Mouse (Mus musculus) thymus, postnatal 0 days (tissue): ENCODE measurements at regions not wholly inside any gene's neighbourhood (a gene's known extent, or its start where the extent isn't known, plus 50 kb on each side); places are given as distances from the start of the nearest gene placed in this dataset.

ENCODE experiments used
- DNase-seq: peaks from one replicate; pipeline ENCODE4 v3.0.0-alpha.2; 2015; ENCODE audit warnings: low spot score

DNA sequence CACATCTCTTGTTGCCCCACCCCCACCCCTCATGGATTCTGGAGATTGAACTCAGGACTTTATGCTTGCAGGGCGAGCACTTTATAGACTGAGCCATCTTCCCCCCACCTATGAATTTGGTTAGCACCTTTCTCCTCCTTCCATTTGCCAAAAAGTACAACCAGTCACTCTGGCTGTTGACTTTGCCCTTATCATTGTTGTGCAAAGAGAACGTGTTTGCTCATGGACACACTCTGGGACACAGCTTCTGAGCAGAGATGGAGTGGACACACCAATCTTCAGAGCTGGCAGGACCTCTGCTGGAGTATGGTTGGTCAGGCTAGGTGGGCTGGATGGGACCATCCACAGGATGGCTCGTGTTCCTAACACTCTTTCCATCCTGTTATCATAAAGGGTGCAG, 285.1 kb upstream of the Tle3 start:
- DNase-seq, result no peak

DNA sequence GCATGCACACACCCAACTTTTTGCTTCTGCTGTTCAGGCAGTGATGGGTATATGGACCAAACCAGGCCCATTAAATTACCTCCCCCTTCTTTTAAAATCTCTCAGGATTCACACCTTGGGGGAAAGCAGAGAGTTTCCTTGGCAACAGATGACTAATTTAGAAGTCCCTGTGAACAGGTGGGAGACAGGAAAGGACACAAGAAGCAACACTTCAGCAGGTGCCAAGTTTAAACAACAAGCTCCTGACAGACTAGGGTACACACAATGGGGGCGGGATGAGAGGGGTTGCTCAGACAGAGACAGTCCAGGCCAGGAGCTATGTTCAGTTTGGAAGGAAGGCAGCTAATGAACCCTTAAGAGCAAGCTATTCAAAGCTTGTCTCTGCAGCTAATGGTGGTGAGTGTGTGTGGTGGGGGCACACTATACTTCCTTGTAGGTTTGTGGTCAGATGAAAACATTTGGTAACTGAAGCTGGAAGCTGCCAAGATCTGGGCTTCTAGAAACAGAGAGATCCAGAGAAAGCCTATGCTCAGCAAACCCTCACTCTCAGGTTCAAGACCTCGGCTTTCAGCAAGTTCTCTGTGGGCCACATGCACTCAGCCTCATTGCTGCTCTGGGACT, 283.0 kb upstream of the Tle3 start:
- no peak for DNase-seq

DNA sequence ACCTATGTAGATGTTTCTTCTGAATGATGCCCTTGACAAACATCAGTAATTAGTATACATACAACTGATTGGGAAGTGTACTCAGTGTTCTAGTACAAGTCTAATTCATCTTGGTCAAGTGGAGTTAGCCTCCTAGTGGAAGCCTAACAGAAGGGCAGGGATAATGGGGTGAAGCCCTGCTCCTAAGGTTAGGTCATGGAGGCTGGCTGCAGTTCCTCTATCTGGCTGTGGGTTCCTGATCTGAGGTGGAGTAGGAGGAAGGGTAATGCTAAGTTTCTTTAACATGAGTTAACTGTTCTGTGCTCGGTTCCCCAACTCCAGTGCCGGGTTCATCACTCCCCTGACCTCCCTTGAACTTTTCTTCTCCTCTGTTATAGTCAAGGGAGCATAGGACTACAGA, 281.1 kb upstream of the Tle3 start:
- no peak for DNase-seq

DNA sequence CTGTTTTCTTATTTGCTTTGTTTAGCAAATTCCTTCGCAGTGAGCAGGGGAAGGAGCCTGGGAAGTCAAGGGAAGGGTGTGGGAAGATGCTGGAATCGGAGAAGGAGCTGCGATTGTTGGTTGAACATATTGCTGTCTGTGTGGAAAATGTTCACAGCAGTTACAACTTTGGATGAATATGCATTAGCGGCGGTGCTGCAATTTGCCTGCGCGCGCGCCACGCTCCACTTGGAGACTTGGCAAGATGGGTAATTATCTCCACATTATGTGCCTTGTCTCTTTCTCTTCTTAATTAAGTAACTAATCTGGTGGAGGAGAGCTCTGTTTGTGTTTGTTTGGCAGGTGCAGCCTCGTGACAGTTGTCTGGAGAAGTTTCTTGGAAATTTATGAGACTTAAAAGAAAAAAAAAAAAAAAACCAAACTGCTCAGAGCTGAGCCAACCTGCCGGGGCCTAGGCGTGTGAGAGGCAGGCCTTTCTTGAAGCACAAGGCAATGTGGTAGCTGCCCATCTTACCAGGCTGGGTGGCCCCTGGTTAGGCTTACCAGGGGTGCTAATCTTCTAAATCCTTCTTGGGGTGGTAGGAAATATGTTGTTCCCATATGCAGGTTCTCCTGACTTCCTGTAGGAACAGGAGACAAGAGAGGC, 279.2 kb upstream of the Tle3 start:
- DNase-seq, result no peak

DNA sequence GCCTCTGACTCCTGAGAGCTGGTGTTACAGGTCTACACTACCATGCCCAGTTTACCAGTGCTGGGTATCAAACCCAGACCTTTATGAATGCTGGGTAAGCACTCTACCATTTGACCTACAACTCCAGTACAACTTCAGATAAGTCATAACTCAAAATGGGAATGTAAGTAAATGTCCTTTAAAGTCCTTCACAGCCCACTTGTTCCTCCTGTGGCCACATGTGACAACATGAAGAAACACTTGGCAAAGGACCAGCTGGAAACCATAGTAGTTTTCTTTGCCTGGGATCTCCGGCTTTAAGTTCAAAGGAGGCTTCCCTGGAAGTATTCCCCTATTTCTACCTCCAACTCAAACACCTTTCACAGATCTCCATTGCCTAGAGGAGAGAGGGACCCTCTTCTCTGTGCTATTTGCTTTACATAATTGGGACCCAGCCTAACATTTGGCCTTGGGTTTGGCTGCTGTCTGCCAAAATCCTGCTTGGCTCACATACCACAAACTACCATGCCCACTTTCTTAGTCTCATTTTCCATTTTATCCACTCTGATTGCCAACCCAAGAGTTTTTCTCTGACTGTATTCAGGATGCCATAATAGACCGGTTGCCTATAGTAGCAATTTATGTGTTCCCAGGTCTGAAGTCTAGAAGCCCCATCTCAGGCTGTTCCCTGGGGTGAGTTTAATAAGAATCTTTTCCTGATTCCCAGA, 276.9 kb upstream of the Tle3 start:
- DNase-seq, result no peak

DNA sequence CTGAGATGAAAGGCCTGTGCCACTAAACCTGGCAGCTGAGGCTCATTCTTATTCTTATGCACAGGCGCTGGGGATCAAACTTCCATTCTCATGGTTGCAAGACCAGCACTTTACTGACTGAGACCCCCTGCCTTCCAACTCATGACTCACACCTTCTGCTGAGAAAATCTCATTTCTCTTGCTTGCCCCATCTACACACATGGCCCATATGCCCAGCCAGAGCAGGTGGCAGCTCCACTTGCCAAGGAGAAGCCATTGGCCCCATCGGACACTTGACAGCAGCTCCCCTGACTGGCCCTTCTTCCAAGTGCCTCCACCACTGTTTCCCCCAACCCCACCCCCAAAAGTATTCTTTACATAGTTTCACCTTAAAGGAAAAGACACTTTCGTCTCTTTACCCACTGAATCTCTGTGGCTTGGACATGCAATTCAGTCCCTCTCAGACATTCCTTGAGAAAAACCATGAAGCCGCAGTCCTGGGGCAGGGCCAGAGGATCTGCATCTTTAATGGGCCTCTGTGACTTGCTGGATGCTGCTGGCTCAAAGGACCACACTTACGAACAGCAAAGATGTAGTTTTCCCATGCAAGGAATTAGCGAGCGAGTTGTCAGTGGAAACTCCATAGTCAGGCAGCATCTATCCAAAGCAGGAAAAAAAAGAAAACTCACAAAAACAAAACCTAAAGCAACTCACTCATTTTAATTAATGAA, 270.3 kb upstream of the Tle3 start:
- no peak for DNase-seq

DNA sequence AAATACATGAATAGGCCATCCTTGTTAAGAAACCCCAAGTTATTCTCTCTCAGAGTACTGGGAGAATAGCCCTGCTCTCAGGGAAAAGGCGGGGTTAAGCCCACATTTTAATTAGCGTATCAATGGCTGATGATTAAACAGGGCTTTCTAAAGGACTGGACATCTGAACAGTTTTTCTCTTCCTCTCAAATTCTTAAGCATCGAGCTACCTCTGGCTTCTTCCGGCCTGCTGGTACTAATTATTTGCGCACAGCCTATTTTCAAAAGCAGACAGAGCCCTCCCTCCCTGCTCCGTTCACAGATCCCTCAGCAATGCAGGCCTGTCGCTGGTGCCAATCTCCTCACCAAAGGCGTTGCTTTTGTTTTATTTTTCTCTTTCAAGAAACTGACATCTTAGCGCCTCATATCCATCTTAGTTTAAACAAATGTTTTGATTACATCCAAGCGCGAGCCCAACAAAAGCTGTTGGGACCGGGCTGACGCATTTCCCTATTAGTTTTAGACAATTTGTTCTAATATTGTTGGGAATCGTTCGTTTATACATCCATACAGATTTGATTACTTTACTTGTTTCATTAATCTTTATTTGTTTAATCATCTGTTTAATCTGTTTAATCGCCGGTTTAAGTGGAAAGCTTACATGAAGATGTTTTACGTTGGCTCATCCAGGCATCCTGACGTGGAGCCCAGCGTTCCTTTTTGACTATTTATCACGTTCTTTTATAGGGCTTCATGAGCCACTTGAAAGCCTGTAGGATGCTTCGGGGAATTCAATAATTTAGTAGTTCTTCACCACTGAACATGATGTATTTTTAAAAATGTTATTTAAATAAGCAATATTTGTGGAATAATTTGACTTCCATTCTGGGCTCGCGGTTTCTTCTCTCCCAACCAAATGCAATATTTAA, 269.5 kb upstream of the Tle3 start:
- DNase-seq, result no peak

DNA sequence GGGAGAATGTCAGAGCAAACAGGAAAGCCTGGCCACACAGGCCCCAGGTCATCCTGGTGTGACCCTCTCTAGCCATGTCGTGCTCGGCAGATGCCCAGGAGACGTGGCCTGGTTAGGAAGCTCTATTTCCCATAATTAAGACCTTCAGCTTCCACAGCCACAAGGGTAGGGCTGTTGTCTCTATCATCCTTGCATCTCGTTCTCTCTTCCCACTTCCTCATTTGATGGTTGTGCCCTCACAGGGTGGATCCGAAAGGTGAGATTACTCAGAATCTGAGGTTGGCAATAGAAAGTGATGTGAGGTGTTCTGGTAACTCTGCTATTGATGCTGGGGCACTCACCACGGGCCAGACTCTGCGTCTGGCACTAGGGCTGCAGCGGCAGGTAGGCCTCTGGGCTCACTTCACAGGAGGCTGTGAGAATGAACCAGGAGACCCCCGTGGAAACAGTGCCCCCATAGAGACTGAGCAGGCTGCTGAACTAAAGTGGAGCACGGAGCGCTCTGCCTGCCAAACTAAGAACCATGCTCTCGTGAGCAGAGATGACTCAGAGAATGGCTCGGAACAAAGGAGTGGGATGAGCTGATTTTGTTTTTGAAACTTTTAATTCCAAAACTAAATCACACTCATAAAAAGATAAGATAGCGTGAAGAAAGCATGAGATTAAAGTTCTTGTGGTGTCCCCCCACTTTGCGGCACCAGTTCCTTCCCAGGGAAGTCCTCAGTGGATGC, 266.5 kb upstream of the Tle3 start:
- no peak for DNase-seq

DNA sequence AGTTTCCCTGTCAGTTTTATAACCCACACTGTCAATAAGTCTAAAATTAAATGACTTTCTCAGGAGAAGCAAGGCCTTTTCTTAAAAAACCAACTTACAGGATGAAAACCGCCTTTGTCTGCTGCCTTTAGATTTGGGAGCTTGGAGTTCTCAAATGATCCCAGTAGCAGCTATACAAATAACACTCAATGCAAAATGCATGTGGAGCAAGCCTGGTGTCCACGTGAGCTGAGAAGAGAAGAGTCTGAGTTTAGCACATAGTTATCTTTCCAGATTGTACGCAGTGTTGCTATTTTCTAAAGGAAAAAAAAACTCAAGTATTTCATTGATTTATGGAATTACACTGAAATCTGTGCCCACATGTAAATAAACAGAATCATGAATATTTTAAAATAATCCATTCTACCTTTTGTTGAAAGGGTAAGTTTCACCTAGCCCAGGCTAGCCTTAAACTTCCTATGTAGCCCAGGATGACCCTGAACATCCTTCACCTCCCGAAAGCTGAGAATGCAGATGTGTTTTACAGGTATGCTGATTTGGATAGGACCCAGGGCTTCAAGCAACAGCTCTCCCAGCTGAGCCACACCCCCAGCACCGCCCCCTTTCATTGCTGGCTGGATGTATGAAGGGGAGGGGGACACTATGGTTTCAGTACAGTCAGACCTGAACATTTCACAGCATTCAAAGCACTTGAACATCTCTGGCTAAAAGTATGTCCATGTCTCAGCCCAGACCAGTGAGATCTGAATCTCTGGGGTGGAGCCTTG, 262.5 kb upstream of the Tle3 start:
- DNase-seq, result no peak

DNA sequence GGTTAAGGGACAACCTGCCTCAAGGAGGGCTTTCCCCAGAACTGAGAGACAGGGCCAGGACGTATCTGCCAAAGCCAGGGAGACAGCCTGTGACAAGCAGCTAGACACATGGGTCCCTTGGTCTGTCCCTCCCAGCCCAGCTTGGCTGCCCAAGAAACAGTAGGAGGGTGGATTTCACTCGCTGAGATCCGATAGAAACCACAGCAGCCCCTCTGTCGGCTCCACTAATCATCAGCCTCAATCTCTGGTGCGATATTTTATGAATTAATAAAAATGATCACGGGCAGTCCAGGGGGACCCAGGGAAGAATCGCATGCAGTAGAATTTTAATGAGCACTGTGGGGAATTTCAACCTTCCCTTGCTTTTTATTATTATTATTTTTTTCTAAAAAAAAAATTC, 261.0 kb upstream of the Tle3 start:
- no peak for DNase-seq

DNA sequence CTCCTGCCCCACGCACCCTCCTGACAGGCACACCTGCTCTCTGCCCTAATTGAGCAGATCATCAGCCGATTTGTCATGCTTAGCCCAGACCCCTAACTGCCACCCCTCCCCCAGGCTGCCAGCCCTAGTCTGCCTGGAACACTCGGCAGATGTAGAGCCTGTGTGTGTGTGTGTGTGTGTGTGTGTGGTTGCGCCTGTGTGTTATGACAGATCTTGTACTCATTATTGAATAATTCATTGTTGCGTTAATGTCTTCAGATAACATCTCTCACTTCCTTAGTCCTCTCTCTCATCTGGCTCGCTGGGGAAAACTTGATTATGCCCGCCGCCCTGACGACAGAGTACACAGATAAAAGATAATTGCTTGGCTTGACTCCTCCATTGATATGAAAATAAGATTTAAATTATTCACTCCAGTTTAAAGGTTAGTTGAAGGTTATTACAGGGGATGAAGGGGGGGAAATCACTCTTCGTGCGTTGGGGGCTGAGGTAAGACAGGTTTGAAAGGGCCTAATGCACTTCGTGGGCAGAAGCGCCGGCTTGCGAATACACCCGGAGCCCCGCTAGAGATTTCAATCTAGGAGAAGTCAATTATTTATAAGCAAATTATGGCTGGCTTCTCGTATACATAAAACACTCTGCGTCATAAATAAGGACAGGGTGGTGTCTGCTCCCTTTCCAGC, 260.3 kb upstream of the Tle3 start:
- DNase-seq, result peak; percentile 53

DNA sequence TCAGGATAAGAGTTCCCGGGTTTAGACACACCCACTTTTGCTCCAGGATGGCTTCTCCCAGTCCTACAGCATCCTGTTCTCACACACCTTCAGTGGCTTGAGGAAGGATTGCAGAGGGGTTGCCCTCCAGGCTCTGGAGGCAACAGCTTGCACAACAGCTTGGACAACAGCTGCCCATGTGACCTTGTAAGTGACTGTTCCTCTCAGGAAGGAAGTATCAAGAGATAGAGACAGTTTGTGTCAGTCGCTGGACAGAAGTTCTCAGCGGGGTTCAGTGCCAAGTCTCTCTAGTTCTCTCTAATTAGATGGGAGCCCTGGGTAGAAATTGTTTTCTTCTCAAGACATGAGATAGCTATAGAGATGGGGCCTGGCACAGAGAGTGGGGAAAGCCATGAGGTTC, 252.9 kb upstream of the Tle3 start:
- no peak for DNase-seq

DNA sequence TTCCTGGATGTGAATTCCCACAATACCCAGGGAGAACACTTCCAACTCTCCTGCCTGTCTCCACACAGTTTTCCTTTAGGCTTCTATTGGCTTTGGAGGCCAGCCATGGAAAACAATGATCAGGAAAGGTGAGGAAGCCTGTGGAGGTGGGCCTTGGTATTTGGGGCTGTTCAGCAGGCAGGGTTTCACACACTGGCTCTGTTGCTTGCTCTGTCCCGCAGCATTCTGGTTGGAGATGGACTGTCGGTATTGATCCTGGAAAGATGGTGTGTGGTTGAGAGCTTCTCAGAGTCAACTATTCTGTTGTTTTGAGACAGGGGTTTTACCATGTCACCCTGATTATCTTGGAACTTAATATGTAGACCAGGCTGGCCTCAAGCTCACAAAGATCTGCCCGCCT, 251.6 kb upstream of the Tle3 start:
- DNase-seq, result no peak

DNA sequence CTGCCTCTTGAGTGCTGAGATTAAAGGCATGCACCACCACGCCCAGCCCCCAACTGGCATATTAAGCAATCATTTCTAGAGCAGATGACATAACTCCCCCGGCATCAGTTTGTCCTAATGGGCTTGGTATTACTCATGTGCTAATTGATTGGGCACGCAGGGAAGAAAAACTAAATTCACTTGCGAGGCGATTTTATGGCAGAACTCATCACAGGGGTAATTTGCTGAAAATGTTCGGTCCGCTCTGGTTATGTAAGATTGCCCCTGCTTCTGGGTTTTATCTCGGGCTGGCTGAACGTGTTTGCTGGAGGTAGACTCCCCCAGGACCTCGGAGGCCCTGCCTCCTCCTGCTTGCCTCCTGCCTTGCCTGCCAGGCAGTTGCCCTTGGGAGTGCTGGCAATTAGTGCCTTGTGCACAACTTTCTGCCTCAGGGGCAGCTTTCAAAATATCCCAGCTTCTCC, 251.2 kb upstream of the Tle3 start:
- DNase-seq, result no peak

DNA sequence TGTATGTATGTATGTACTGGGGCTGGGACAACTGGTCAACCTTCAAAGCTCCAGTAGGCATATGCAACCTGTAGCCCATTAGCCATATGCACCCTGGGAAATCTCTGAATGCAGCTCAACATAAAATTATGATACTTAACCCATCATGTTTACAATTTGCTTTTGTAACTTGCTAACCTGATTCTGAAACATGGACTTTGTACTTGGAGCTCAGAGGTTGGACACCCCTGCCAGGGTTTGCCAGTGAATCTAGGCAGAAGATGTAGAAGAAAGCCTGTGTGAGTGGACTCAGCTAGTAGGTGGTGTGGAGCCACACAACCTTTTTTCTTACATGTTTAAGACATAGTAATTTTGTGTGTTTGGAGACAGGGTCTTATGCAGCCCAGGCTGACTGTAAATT, 248.7 kb upstream of the Tle3 start:
- DNase-seq, result no peak

DNA sequence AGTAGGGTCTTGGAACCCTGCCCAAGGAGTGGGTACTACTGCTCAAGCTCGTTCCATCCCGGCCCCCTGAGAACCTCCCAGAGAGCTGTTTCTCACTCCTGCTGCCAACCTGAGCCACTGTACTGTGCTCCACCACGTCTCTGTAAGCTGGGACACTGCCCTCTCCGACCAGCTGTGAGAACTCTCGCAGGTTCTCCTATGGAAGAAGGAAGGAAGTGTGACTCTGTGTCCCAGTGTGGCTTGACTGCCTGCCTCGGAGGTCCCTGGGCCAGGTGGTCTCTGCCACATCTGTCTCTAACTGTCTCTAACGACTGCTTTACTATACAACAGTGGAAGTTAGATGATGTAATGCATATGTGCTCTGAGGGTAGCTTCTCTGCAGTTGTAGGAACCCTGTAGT, 246.4 kb upstream of the Tle3 start:
- DNase-seq, result peak; percentile 84

DNA sequence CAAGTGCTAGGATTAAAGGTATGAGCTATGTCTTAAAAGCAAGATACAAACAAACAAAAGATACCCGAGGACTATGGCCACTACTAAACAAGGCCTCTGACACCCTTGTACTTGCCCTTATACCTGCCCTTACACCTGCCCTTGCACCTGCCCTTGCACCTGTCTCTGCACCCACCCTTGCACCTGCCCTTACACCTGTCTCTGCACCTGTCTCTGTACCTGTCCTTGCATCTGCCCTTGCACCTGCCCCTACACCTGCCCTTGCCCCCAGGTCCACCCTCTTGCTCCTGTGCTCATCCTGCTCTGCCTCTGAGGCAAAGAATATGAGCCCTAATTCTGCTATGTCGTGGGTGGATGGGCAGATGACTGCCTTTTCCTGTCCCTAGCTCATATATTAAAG, 244.1 kb upstream of the Tle3 start:
- DNase-seq, result no peak

DNA sequence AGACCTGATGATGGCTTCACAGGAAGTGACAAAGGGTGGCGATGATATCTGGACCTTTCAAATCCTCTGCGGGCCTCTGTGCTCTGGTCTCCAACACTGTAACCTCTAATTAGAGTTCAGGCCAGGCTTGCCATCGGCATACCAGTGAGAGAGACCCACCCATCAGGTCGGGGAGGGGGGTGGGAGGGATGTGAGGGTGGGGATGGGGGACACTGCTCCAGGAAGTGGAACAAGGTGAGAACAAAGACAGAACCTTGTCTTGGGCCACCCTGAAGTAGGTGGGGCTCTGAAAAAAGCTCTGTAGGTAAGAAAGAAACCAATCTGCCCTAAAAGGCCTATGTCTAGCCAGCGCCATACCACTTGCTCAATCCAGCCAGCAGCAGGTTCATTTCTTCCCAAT, 243.0 kb upstream of the Tle3 start:
- no peak for DNase-seq

DNA sequence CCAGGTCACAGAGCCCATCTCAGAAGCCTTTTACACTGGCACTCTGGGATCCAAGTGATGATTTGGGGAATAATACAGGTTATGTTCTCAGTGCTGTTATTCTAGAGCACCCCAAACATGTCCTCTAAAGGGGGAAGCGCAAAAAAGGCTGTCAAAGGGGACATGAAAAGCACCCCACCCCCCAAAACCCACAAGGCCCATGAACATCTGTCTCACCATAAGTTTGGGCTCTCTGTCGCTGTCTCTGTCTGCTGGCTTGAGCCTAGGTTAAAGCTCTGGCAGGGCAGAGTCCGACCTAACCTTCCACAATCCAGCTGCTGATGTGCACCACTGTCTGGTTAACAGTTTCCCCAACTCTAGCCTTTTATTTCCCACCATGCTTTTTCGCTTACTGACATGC, 241.3 kb upstream of the Tle3 start:
- DNase-seq, result peak; percentile 75
